Mouse (Mus musculus): ENCODE results near the gene Dnah3.

DNA sequence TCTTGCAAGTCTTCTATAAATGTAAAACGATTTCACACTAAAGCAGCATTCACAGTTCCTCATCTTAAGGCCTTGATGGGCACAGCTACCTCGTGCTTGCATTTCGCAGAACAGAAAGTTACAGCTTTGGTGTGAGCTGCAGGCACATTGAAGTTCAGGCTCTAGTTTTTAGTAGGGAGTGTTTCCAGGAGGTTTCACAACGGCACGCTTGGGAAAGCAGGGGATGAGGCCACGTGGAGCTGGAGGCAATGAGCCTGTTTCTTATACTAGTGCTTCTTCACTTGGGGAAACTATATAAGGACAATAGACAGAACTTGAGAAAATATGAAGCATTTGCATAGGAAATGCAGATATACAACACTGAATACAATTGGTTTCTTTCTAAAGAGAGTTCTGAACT lies 98.0 kb downstream of the Dnah3 start:
- TF ChIP-seq CTCF (IDR thresholded peaks at IDR 0.05; ENCODE audit: control insufficient read depth, insufficient read depth, low read length) (no peak), POLR2A (IDR thresholded peaks at IDR 0.05; ENCODE audit: borderline replicate concordance, control insufficient read depth, low read depth, low read length) (no peak)
